Mouse (Mus musculus) CH12.LX (cell line): ENCODE data around the gene Dhx32. TPM values are rescaled to one million over a fixed set of nuclear protein-coding genes. Genes with fewer than 3 reads are reported as not detected.

ENCODE experiments used
- DNase-seq: peaks from one replicate; pipeline ENCODE4 v3.0.0-alpha.2; 2013; ENCODE audit errors: extremely low read depth
- H3K27ac ChIP-seq: 2 replicates; pipeline ENCODE4 v1.5.1; 2012; ENCODE audit warnings: low read depth, mild to moderate bottlenecking, control low read depth, moderate library complexity; ENCODE audit not compliant: insufficient read depth
- H3K27me3 ChIP-seq: replicated peaks from 2 replicates; pipeline ENCODE3; 2012; ENCODE audit warnings: inconsistent platforms
- H3K36me3 ChIP-seq, 2 experiments: replicated peaks in 1 of 2; 2 replicates each; pipeline versions ENCODE3 to v1.6.1; 2012; ENCODE audit warnings: inconsistent platforms in 1 of 2, low read length in 1 of 2, mild to moderate bottlenecking in 1 of 2, mixed read lengths in 1 of 2, moderate library complexity in 1 of 2; ENCODE audit not compliant: control insufficient read depth in 1 of 2, insufficient read depth in 1 of 2
- H3K4me1 ChIP-seq, 2 experiments: 2 replicates each; pipeline ENCODE4 v1.6.1; 2012; ENCODE audit warnings: inconsistent platforms in 1 of 2, moderate library complexity in 1 of 2; ENCODE audit not compliant: insufficient read depth in 2 of 2, control insufficient read depth in 1 of 2
- H3K4me2 ChIP-seq: 2 replicates; pipeline ENCODE4 v1.6.1; 2012; ENCODE audit warnings: low read depth, mild to moderate bottlenecking, control low read depth; ENCODE audit not compliant: poor library complexity, insufficient read depth, severe bottlenecking
- H3K4me3 ChIP-seq, 3 experiments: fragments of 150-350 bp in 1 of 3; sonication (generic) in 1 of 3; replicated peaks in 1 of 3; 2 replicates each; pipeline versions ENCODE3 to v1.5.1; 2011 to 2012; ENCODE audit warnings: low read depth in 2 of 3, low read length in 2 of 3, mild to moderate bottlenecking in 2 of 3, moderate library complexity in 2 of 3, control low read depth in 1 of 3, improper control_type of control experiment in 1 of 3, inconsistent platforms in 1 of 3, mixed read lengths in 1 of 3; ENCODE audit not compliant: poor library complexity in 1 of 3
- H3K79me2 ChIP-seq: replicated peaks from 2 replicates; pipeline ENCODE4 v1.6.1; 2012; ENCODE audit warnings: mild to moderate bottlenecking, moderate library complexity; ENCODE audit not compliant: control insufficient read depth, poor library complexity, insufficient read depth, severe bottlenecking; ENCODE audit errors: extremely low read depth
- H3K9ac ChIP-seq: 2 replicates; pipeline ENCODE4 v1.6.1; 2012; ENCODE audit warnings: low read depth, mild to moderate bottlenecking, control low read depth, moderate library complexity; ENCODE audit not compliant: insufficient read depth
- H3K9me3 ChIP-seq: replicated peaks from 2 replicates; pipeline ENCODE3; 2012; ENCODE audit warnings: low read length, inconsistent platforms, mixed read lengths
- BHLHE40 ChIP-seq: IDR thresholded peaks from 2 replicates; pipeline ENCODE4 v1.6.1; 2011; ENCODE audit warnings: mild to moderate bottlenecking, low read depth, low read length, improper control_type of control experiment
- CTCF ChIP-seq, 2 experiments: IDR thresholded peaks in 1 of 2; conservative IDR thresholded peaks in 1 of 2; 2 replicates each; pipeline ENCODE4 v1.5.1; 2011 to 2012; ENCODE audit warnings: low read depth in 2 of 2, low read length in 2 of 2, improper control_type of control experiment in 1 of 2, inconsistent platforms in 1 of 2, mild to moderate bottlenecking in 1 of 2, moderate library complexity in 1 of 2
- EP300 ChIP-seq: IDR thresholded peaks from 2 replicates; pipeline ENCODE4 v1.6.1; 2011; ENCODE audit warnings: low read length, improper control_type of control experiment
- ETS1 ChIP-seq: conservative IDR thresholded peaks from 2 replicates; pipeline ENCODE4 v1.6.1; 2012; ENCODE audit warnings: low read depth, mild to moderate bottlenecking, inconsistent platforms, low read length, improper control_type of control experiment, moderate library complexity
- GABPA ChIP-seq: IDR thresholded peaks from 2 replicates; pipeline ENCODE4 v1.6.1; 2012; ENCODE audit warnings: low read depth, low read length, improper control_type of control experiment, inconsistent platforms; ENCODE audit not compliant: insufficient replicate concordance
- HCFC1 ChIP-seq: IDR thresholded peaks from 2 replicates; pipeline ENCODE4 v1.6.1; 2012; ENCODE audit warnings: low read depth, mild to moderate bottlenecking, inconsistent platforms, low read length, improper control_type of control experiment
- IRF4 ChIP-seq: IDR thresholded peaks from 2 replicates; pipeline ENCODE4 v1.6.1; 2014; ENCODE audit warnings: low read depth, mild to moderate bottlenecking, inconsistent platforms, low read length, improper control_type of control experiment
- JUND ChIP-seq: conservative IDR thresholded peaks from 2 replicates; pipeline ENCODE4 v1.6.1; 2011; ENCODE audit warnings: low read depth, low read length, improper control_type of control experiment
- KAT2A ChIP-seq: IDR thresholded peaks from 2 replicates; pipeline ENCODE4 v1.6.1; 2012; ENCODE audit warnings: low read length, improper control_type of control experiment, inconsistent platforms; ENCODE audit not compliant: insufficient replicate concordance
- MAFK ChIP-seq: IDR thresholded peaks from 2 replicates; pipeline ENCODE4 v1.6.1; 2011; ENCODE audit warnings: low read length, improper control_type of control experiment; ENCODE audit not compliant: insufficient replicate concordance
- MAZ ChIP-seq: IDR thresholded peaks from 2 replicates; pipeline ENCODE4 v1.6.1; 2012; ENCODE audit warnings: low read depth, mild to moderate bottlenecking, inconsistent platforms, low read length, improper control_type of control experiment, moderate library complexity
- MEF2A ChIP-seq: IDR thresholded peaks from 2 replicates; pipeline ENCODE4 v1.6.1; 2014; ENCODE audit warnings: low read depth, mild to moderate bottlenecking, inconsistent platforms, low read length, improper control_type of control experiment, borderline replicate concordance
- MXI1 ChIP-seq: IDR thresholded peaks from 2 replicates; pipeline ENCODE4 v1.6.1; 2011; ENCODE audit warnings: mild to moderate bottlenecking, low read depth, low read length, improper control_type of control experiment
- NELFE ChIP-seq: IDR thresholded peaks from 2 replicates; pipeline ENCODE4 v1.6.1; 2011; ENCODE audit warnings: low read depth, low read length, improper control_type of control experiment
- PAX5 ChIP-seq: IDR thresholded peaks from 2 replicates; pipeline ENCODE4 v1.6.1; 2012; ENCODE audit warnings: low read length, inconsistent platforms, mixed read lengths
- POLR2AphosphoS2 ChIP-seq: IDR thresholded peaks from 2 replicates; pipeline ENCODE4 v1.6.1; 2011; ENCODE audit warnings: low read depth, low read length, improper control_type of control experiment
- SIN3A ChIP-seq: IDR thresholded peaks from 2 replicates; pipeline ENCODE4 v1.6.1; 2012; ENCODE audit warnings: low read length, improper control_type of control experiment, inconsistent platforms
- SMC3 ChIP-seq: IDR thresholded peaks from 2 replicates; pipeline ENCODE4 v1.6.1; 2011; ENCODE audit warnings: low read depth, low read length, improper control_type of control experiment
- TBP ChIP-seq: conservative IDR thresholded peaks from 2 replicates; pipeline ENCODE4 v1.6.1; 2011; ENCODE audit warnings: low read depth, low read length, improper control_type of control experiment
- USF1 ChIP-seq: IDR thresholded peaks from 2 replicates; pipeline ENCODE4 v1.6.1; 2014; ENCODE audit warnings: low read depth, mild to moderate bottlenecking, inconsistent platforms, low read length, improper control_type of control experiment
- USF2 ChIP-seq: conservative IDR thresholded peaks from 2 replicates; pipeline ENCODE4 v1.6.1; 2011; ENCODE audit warnings: low read depth, low read length, improper control_type of control experiment
- ZC3H11A ChIP-seq: IDR thresholded peaks from 2 replicates; pipeline ENCODE4 v1.6.1; 2012; ENCODE audit warnings: low read depth, mild to moderate bottlenecking, inconsistent platforms, low read length, improper control_type of control experiment
- ZKSCAN1 ChIP-seq: IDR thresholded peaks from 2 replicates; pipeline ENCODE4 v1.6.1; 2012; ENCODE audit warnings: low read depth, inconsistent platforms, low read length, improper control_type of control experiment, borderline replicate concordance
- ZMIZ1 ChIP-seq: IDR thresholded peaks from 2 replicates; pipeline ENCODE4 v1.6.1; 2012; ENCODE audit warnings: low read depth, mild to moderate bottlenecking, inconsistent platforms, low read length, improper control_type of control experiment
- ZNF384 ChIP-seq: IDR thresholded peaks from 2 replicates; pipeline ENCODE4 v1.6.1; 2012; ENCODE audit warnings: low read depth, low read length, improper control_type of control experiment, inconsistent platforms
- dilution Hi-C: fragments of 300-500 bp; cut with MboI; formaldehyde crosslinking; loops from 2 replicates; pipeline ENCODE4 v1.14.3; 2020; ENCODE audit warnings: low sequenced_read_pairs; ENCODE audit not compliant: extremely low pct_unique_long_range_greater_than_20kb, extremely low pct_ligation_motif_present
- in situ Hi-C: fragments of 300-500 bp; cut with MboI; formaldehyde crosslinking; loops from 3 replicates; pipeline ENCODE4 v1.14.3; 2019; ENCODE audit warnings: low sequenced_read_pairs, low pct_ligation_motif_present, low pct_unique_long_range_greater_than_20kb, mixed read lengths
- polyA plus RNA-seq: library from polyadenylated mRNA; unstranded; fragments of >175 nt; gene quantifications from 2 replicates; pipeline ENCODE4 v1.2.1, GENCODE M21; 2012; ENCODE audit warnings: low read depth; ENCODE audit not compliant: insufficient read length
- total RNA-seq, 2 experiments: library from RNA; depleted of rRNA; stranded (reverse); fragments of 300-350 nt in 1 of 2; fragments of >200 nt in 1 of 2; gene quantifications; 2 replicates each; pipeline ENCODE4 v1.2.3; 2012 to 2014

Dhx32 gene
- total and polyA plus RNA-seq, 3 experiments: 16.3 to 20.6 (median 16.9) TPM

DNA sequence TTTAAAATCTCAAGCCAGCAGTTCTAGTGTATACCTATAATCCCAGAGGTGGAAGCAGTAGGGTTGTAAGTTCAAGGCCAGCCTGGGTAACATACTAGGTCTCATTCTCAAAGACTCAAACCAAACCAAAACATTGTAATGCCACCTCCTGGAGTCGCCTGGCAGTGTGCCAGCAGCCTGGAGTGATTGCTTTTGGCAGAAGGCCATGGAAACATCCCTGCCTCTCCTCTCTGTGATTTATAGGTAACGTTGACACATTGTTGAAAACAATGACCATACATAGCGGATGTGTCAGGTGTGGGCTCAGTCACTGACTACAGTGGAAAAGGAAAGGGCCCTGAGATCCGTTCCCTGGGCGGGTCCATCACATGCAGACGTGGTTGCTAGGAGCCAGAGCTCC, 19.3 kb upstream of the Dhx32 start:
- Histone ChIP-seq H3K4me1 (no peaks in the 10 kb centered on the region), H3K4me2 (no peak overlapping the region), H3K9ac (no peak overlapping the region), H3K27me3 (peaks cover 26% of the 10 kb centered on the region), H3K36me3 (no peaks in the 10 kb centered on the region), H3K79me2 (no peaks in the 10 kb centered on the region), H3K4me3 (no peak overlapping the region), H3K27ac (no peak overlapping the region), H3K9me3 (no peaks in the 10 kb centered on the region)
- in situ Hi-C loops: no loop called here
- dilution Hi-C loops: no loop called here
- DNase-seq: no peak
- TF ChIP-seq ETS1: no peak
- TF ChIP-seq BHLHE40: no peak
- TF ChIP-seq SMC3: no peak
- TF ChIP-seq KAT2A: no peak
- no peak for TF ChIP-seq MEF2A
- TF ChIP-seq JUND: no peak
- TF ChIP-seq TBP: no peak
- TF ChIP-seq PAX5: no peak
- TF ChIP-seq MXI1: no peak
- TF ChIP-seq NELFE: no peak
- TF ChIP-seq USF2: no peak
- no peak for TF ChIP-seq HCFC1

DNA sequence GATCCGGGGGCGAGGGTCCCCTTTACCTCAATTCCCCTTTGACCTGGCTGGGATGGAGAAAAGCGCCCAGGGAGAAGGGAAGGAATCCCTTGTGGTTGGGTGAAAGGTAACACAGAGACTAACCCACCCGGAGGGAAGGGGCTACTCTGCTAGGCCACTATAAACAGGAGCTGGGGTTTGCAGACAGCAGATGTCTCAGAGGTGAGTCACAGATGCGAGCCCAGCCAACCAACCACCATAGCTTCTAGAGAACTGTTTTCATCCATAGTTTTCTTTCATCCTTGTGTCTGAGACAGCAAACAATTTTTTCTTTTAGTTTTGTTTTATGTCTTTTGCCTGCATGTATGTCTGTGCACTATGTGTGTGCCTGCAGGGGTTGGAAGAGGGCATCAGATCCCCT, 17.4 kb upstream of the Dhx32 start:
- no peaks in the 10 kb centered on the region for H3K79me2 ChIP-seq
- in situ Hi-C loops (no loop called here), dilution Hi-C loops (no loop called here)
- no peak overlapping the region for H3K4me2 ChIP-seq
- no peak overlapping the region for H3K4me3 ChIP-seq
- no peak overlapping the region for H3K9ac ChIP-seq
- no peaks in the 10 kb centered on the region for H3K36me3 ChIP-seq
- no peaks in the 10 kb centered on the region for H3K9me3 ChIP-seq
- no peak for DNase-seq
- peaks cover 16% of the 10 kb centered on the region for H3K27me3 ChIP-seq
- no peak overlapping the region for H3K27ac ChIP-seq
- H3K4me1 ChIP-seq: no peaks in the 10 kb centered on the region
- TF ChIP-seq ZMIZ1: no peak
- TF ChIP-seq JUND: no peak
- no peak for TF ChIP-seq ZC3H11A
- no peak for TF ChIP-seq ZNF384
- no peak for TF ChIP-seq CTCF (conservative IDR thresholded peaks at IDR 0.05 in 1 of 2, IDR thresholded peaks at IDR 0.05 in 1 of 2; ENCODE audit: low read depth in 2 of 2, low read length in 2 of 2)
- no peak for TF ChIP-seq POLR2AphosphoS2
- TF ChIP-seq SIN3A: no peak
- TF ChIP-seq MAFK: no peak
- TF ChIP-seq BHLHE40: no peak
- no peak for TF ChIP-seq MAZ
- no peak for TF ChIP-seq ZKSCAN1
- no peak for TF ChIP-seq EP300
- no peak for TF ChIP-seq MEF2A
- TF ChIP-seq IRF4: no peak
- TF ChIP-seq GABPA: no peak
- no peak for TF ChIP-seq SMC3
- TF ChIP-seq KAT2A: no peak
- no peak for TF ChIP-seq USF1
- no peak for TF ChIP-seq PAX5
